Mouse (Mus musculus): ENCODE data around the gene Mlc1. TPM values are rescaled to one million over a fixed set of nuclear protein-coding genes. Genes with fewer than 3 reads are reported as not detected.

Gene Mlc1
- polyA plus RNA-seq, 1 experiment from 2014 or later = 8.1 TPM

GRCm38 (mm10) chr15:88934141-88934540 lies 44.7 kb downstream of the Mlc1 start:
- no peaks in the 10 kb centered on the region for H3K36me3 ChIP-seq

DNA sequence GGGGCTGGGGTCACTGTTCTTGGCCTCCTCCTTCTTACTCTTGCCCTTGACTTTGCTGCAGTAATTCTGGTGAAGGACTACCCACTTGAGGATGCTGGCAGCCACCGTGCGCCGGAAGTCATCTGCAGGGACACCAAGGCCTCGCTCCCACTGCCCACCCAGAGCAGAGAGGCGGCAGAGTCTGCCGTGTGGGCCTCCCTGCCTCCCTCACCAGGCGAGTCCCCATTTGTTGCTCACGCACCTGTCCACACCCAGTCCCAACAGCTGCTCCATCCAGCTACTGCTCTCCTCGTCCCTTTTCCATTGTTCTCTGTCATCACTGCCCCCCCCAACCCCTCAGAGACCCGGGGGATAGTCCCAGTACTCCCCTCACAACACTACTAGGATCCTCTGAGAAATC lies 46.1 kb downstream of the Mlc1 start:
- 88% methylated on average over 10 of the region's 10 CpGs for WGBS

More at GRCm38 (mm10) chr15:88934141-88934540, 44.7 kb downstream of the Mlc1 start:
- WGBS = 60% methylated on average over 7 of the region's 7 CpGs
- no peaks in the 10 kb centered on the region for H3K27me3 ChIP-seq
- no peak for ATAC-seq
- no peak overlapping the region for H3K4me3 ChIP-seq (replicated peaks)
- no peak overlapping the region for H3K9ac ChIP-seq (replicated peaks)
- peaks cover 6% of the 10 kb centered on the region for H3K9me3 ChIP-seq
- no peak overlapping the region for H3K4me2 ChIP-seq (replicated peaks)
- H3K4me1 ChIP-seq (replicated peaks) = no peaks in the 10 kb centered on the region
- no peak overlapping the region for H3K27ac ChIP-seq

DNA sequence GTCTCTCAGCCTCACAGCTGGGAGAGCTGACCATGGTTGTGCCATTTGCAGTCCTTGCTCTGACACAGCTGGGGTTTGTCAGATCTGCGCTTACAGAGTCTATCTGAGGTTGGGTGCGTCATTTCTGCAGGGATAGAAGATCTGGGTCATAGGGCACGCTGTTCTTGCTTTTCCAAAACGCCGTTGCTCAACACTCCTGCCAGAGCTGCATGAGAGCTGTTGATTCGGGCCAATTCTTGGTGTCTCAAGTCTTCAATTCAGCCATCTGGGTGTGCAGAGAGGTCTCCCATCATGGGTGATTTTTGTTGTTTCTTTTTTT lies 56.9 kb downstream of the Mlc1 start:
- no peak overlapping the region for H3K4me3 ChIP-seq (replicated peaks)
- H3K27me3 ChIP-seq = no peaks in the 10 kb centered on the region
- WGBS = 70% methylated on average over 6 of the region's 6 CpGs
- H3K27ac ChIP-seq = no peak overlapping the region
- no peak overlapping the region for H3K9ac ChIP-seq (replicated peaks)
- H3K4me2 ChIP-seq (replicated peaks) = no peak overlapping the region
- ATAC-seq = no peak
- no peaks in the 10 kb centered on the region for H3K9me3 ChIP-seq
- H3K36me3 ChIP-seq = no peaks in the 10 kb centered on the region
- H3K4me1 ChIP-seq (replicated peaks) = no peaks in the 10 kb centered on the region

More for the DNA sequence above, 46.1 kb downstream of the Mlc1 start:
- no peak for ATAC-seq
- H3K4me1 ChIP-seq (replicated peaks) = no peaks in the 10 kb centered on the region
- peaks cover 6% of the 10 kb centered on the region for H3K9me3 ChIP-seq
- H3K4me2 ChIP-seq (replicated peaks) = no peak overlapping the region
- no peak overlapping the region for H3K9ac ChIP-seq (replicated peaks)
- H3K4me3 ChIP-seq (replicated peaks) = no peak overlapping the region
- no peaks in the 10 kb centered on the region for H3K36me3 ChIP-seq
- H3K27me3 ChIP-seq = no peaks in the 10 kb centered on the region
- no peak overlapping the region for H3K27ac ChIP-seq

DNA sequence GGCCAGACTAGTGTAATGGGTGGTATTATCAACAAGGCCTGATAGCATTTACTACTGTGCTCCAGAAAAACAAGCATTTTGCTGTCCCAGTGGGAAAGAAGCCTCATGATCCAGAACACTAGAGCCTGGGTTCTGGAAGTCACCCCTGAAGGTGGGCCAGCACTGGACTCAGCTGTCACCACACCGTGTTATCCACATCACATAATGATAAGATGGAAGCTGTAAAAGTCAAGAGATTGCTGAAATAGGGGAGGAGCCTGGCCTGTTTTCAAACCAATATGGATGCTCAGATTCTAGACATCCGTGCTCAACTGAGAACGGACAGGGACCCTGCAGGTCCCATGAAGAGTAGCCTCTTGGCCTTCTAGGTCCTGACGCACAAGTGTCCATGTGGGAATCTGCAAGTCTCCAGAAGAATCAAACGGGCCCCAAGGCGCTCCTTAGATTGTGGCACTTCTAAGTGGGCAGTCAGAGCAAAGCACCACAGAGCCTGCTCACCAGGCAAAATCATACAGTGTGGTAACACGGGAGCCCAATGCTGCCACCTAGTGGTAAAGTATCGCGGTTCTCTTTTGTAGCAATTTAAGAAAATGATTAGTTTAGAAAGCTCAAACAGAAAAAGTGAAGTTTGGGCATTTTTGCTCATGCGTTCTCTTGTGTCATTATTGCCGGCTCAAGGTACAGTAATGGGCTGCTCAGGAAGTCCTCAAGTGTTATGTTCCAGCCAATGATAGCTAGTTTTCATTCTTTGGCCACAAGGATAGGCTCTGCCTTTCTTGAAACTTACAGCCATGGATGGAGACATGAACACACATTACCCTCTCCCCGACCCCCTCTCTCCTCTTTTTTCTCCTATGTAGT lies 57.4 kb downstream of the Mlc1 start:
- no peak overlapping the region; the same call in 1 of the 2 replicates for H3K4me2 ChIP-seq (replicated peaks)
- H3K9ac ChIP-seq (replicated peaks) = no peak overlapping the region
- ATAC-seq = peak; percentile 77

DNA sequence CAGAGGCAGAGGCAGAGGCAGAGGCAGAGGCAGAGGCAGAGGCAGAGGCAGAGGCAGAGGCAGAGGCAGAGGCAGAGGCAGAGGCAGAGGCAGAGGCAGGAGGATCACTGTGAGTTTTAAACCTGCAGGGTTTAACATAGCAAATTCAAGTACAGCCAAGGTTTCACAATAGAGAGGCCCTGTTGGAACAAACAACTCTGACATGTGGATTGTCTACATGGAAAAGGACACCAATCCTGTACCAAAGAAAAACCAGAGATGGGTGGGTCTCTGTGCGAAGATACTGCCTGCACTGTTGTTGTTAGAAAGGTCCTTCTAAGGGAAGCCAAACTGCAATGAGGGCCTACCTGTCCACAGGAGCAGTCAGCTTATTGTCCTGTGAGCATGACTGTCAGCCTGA lies 58.7 kb downstream of the Mlc1 start:
- no peak for ATAC-seq
- 0 out of 2 replicates have a peak, but pooled peaks cover 3% of the 10 kb centered on the region for H3K4me1 ChIP-seq (replicated peaks)
- no peaks in the 10 kb centered on the region for H3K9me3 ChIP-seq
- H3K27me3 ChIP-seq = no peaks in the 10 kb centered on the region
- H3K36me3 ChIP-seq = no peaks in the 10 kb centered on the region
- H3K4me2 ChIP-seq (replicated peaks) = no peak overlapping the region
- no peak overlapping the region for H3K27ac ChIP-seq
- no peak overlapping the region for H3K4me3 ChIP-seq (replicated peaks)
- no peak overlapping the region for H3K9ac ChIP-seq (replicated peaks)
- 91% methylated on average over 1 of the region's 1 CpGs for WGBS

More for the DNA sequence above, 57.4 kb downstream of the Mlc1 start:
- 31% methylated on average over 12 of the region's 12 CpGs for WGBS
- Histone ChIP-seq H3K4me1 (replicated peaks) (0 out of 2 replicates have a peak, but pooled peaks cover under 1% of the 10 kb centered on the region), H3K9me3 (no peaks in the 10 kb centered on the region), H3K36me3 (no peaks in the 10 kb centered on the region), H3K27me3 (no peaks in the 10 kb centered on the region), H3K27ac (no peak overlapping the region), H3K4me3 (replicated peaks) (no peak overlapping the region)

- Histone ChIP-seq H3K4me1 (replicated peaks) (0 out of 2 replicates have a peak, but pooled peaks cover 3% of the 10 kb centered on the region), H3K4me2 (replicated peaks) (no peak overlapping the region), H3K9me3 (no peaks in the 10 kb centered on the region), H3K36me3 (no peaks in the 10 kb centered on the region), H3K27me3 (no peaks in the 10 kb centered on the region), H3K4me3 (replicated peaks) (no peak overlapping the region), H3K27ac (no peak overlapping the region), H3K9ac (replicated peaks) (no peak overlapping the region)
- no peak for ATAC-seq
- 86% methylated on average over 12 of the region's 12 CpGs for WGBS
Measured at GRCm38 (mm10) chr15:88919328-88919727, 59.5 kb downstream of the Mlc1 start.

- no peaks in the 10 kb centered on the region for H3K36me3 ChIP-seq
- no peak overlapping the region for H3K9ac ChIP-seq (replicated peaks)
- H3K4me3 ChIP-seq (replicated peaks) = no peak overlapping the region
- 95% methylated on average over 8 of the region's 8 CpGs for WGBS
- H3K4me2 ChIP-seq (replicated peaks) = no peak overlapping the region
- no peak overlapping the region for H3K27ac ChIP-seq
- no peak for ATAC-seq
- no peaks in the 10 kb centered on the region for H3K27me3 ChIP-seq
- H3K9me3 ChIP-seq = no peaks in the 10 kb centered on the region
- H3K4me1 ChIP-seq (replicated peaks) = 0 out of 2 replicates have a peak, but pooled peaks cover 3% of the 10 kb centered on the region
Measured at GRCm38 (mm10) chr15:88917126-88917525, 61.7 kb downstream of the Mlc1 start.

- H3K27me3 ChIP-seq = no peaks in the 10 kb centered on the region
- H3K9ac ChIP-seq (replicated peaks) = no peak overlapping the region
- no peak overlapping the region for H3K4me3 ChIP-seq (replicated peaks)
- no peaks in the 10 kb centered on the region for H3K36me3 ChIP-seq
- ATAC-seq = no peak
- no peak overlapping the region for H3K4me2 ChIP-seq (replicated peaks)
- H3K9me3 ChIP-seq = no peaks in the 10 kb centered on the region
- 53% methylated on average over 3 of the region's 3 CpGs for WGBS
- H3K4me1 ChIP-seq (replicated peaks) = 0 out of 2 replicates have a peak, but pooled peaks cover 3% of the 10 kb centered on the region
- H3K27ac ChIP-seq = no peak overlapping the region
Measured at GRCm38 (mm10) chr15:88916366-88916765, 62.4 kb downstream of the Mlc1 start.

DNA sequence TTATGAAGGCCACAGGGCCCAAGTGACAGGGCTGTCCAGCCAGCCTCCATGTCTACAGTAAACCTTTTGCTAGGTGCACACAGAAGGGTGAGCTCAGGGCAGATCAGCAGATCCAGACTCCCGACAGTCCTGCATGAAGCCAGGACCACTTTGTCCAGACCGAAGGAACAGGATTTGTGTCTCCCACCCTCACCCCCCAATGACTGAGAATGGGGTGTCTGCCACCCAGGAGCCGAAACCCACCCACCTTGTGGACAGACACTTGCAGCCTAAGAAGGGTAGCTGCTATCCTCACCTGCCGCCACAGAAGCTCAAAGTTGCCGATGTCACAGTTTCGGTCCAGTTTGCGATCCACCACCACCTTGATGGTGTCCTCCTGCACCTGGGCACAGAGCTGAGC lies 63.8 kb downstream of the Mlc1 start:
- no peaks in the 10 kb centered on the region for H3K27me3 ChIP-seq
- 0 out of 2 replicates have a peak, but pooled peaks cover 3% of the 10 kb centered on the region for H3K4me1 ChIP-seq (replicated peaks)
- no peak overlapping the region for H3K4me3 ChIP-seq (replicated peaks)
- ATAC-seq = no peak
- 97% methylated on average over 7 of the region's 7 CpGs for WGBS
- H3K9me3 ChIP-seq = no peaks in the 10 kb centered on the region
- no peak overlapping the region for H3K4me2 ChIP-seq (replicated peaks)
- H3K9ac ChIP-seq (replicated peaks) = no peak overlapping the region
- no peaks in the 10 kb centered on the region for H3K36me3 ChIP-seq
- H3K27ac ChIP-seq = no peak overlapping the region

- Histone ChIP-seq H3K27ac (no peak overlapping the region), H3K36me3 (no peaks in the 10 kb centered on the region), H3K4me2 (replicated peaks) (no peak overlapping the region), H3K9me3 (no peaks in the 10 kb centered on the region), H3K4me1 (replicated peaks) (no peaks in the 10 kb centered on the region), H3K9ac (replicated peaks) (no peak overlapping the region), H3K27me3 (no peaks in the 10 kb centered on the region), H3K4me3 (replicated peaks) (no peak overlapping the region)
- 70% methylated on average over 4 of the region's 4 CpGs for WGBS
- ATAC-seq = no peak
Measured at GRCm38 (mm10) chr15:88906347-88906746, 72.5 kb downstream of the Mlc1 start.

Data from midbrain, embryonic 13.5 days (tissue).